Mouse (Mus musculus) lung, embryonic 16.5 days (tissue): ENCODE results near the gene Def6. TPM values are rescaled to one million over a fixed set of nuclear protein-coding genes. Genes with fewer than 3 reads are reported as not detected.

Experiments
- ATAC-seq: fragments of 200-750 bp; cut with Nextera tagmentation; 2 replicates; pipeline ENCODE4 v1.8.0; 2017; ENCODE audit warnings: low read depth, mild to moderate bottlenecking, moderate library complexity
- H3K27ac ChIP-seq: fragments of 300-500 bp; sonication (generic); 2 replicates; pipeline ENCODE4 v1.5.1; 2014; ENCODE audit warnings: mild to moderate bottlenecking, control low read depth, low read length
- H3K27me3 ChIP-seq: fragments of 300-500 bp; sonication (generic); 2 replicates; pipeline ENCODE4 v1.6.1; 2014; ENCODE audit warnings: low read depth, low read length, mixed read lengths; ENCODE audit not compliant: control insufficient read depth, insufficient read depth
- H3K36me3 ChIP-seq: fragments of 300-500 bp; sonication (generic); 2 replicates; pipeline ENCODE4 v1.6.1; 2014; ENCODE audit warnings: low read length; ENCODE audit not compliant: control insufficient read depth, insufficient read depth
- H3K4me1 ChIP-seq: fragments of 300-500 bp; sonication (generic); replicated peaks from 2 replicates; pipeline ENCODE4 v1.6.1; 2014; ENCODE audit warnings: low read length, mixed read lengths; ENCODE audit not compliant: control insufficient read depth, insufficient read depth
- H3K4me2 ChIP-seq: fragments of 300-500 bp; sonication (generic); 2 replicates; pipeline ENCODE4 v1.6.1; 2014; ENCODE audit warnings: low read depth, low read length, control low read depth
- H3K4me3 ChIP-seq: fragments of 300-500 bp; sonication (generic); 2 replicates; pipeline ENCODE4 v1.5.1; 2014; ENCODE audit warnings: mild to moderate bottlenecking, low read length, control low read depth
- H3K9ac ChIP-seq: fragments of 300-500 bp; sonication (generic); 2 replicates; pipeline ENCODE4 v1.6.1; 2014; ENCODE audit warnings: low read length, control low read depth
- H3K9me3 ChIP-seq: fragments of 300-500 bp; sonication (generic); 2 replicates; pipeline ENCODE4 v1.6.1; 2016; ENCODE audit warnings: low read length; ENCODE audit not compliant: control insufficient read depth
- WGBS: fragments of 180-500 bp; shearing (Covaris S2); extraction: QIAGEN DNeasy Blood & Tissue Kit; methylation state at CpG from one replicate; pipeline ENCODE4 v1.1.7; 2014; 5-methylcytosine and 5-hydroxymethylcytosine counted together
- polyA plus RNA-seq: library from polyadenylated mRNA; unstranded; fragments of >200 nt; fragmentation: Nextera tagmentation; extraction: Ambion mirVana; gene quantifications from 2 replicates; pipeline ENCODE4 v1.2.1, GENCODE M21; 2015

Def6 gene
- polyA plus RNA-seq, 1 experiment from 2014 or later = 5.2 TPM

- H3K9me3 ChIP-seq = no peaks in the 10 kb centered on the region
- H3K36me3 ChIP-seq = no peaks in the 10 kb centered on the region
- peak overlapping the region; percentile 83 for H3K27ac ChIP-seq
- no peaks in the 10 kb centered on the region for H3K27me3 ChIP-seq
- ATAC-seq = peak; percentile 40
- WGBS = 3% methylated on average over 17 of the region's 17 CpGs
- H3K4me3 ChIP-seq = peak overlapping the region; percentile 79
- peak overlapping the region; percentile 91 for H3K9ac ChIP-seq
- peaks cover 8% of the 10 kb centered on the region for H3K4me1 ChIP-seq
- H3K4me2 ChIP-seq = peak overlapping the region; percentile 68
Observed at GRCm38 (mm10) chr17:28233091-28233731, 25.6 kb downstream of the Def6 start.

GRCm38 (mm10) chr17:28234641-28235040, 27.1 kb downstream of the Def6 start:
- H3K9ac ChIP-seq = no peak overlapping the region
- no peak for ATAC-seq
- no peaks in the 10 kb centered on the region for H3K9me3 ChIP-seq
- H3K27me3 ChIP-seq = no peaks in the 10 kb centered on the region
- peaks cover 3% of the 10 kb centered on the region; the same call in 1 of the 2 replicates for H3K36me3 ChIP-seq
- H3K4me2 ChIP-seq = 0 out of 2 replicates have a peak overlapping the region, but pooled peaks have one; percentile 13
- H3K4me3 ChIP-seq = no peak overlapping the region
- H3K27ac ChIP-seq = no peak overlapping the region
- H3K4me1 ChIP-seq = peaks cover 8% of the 10 kb centered on the region
- WGBS = 78% methylated on average over 5 of the region's 5 CpGs

GRCm38 (mm10) chr17:28235982-28236635, 28.5 kb downstream of the Def6 start:
- H3K4me3 ChIP-seq = no peak overlapping the region
- peaks cover 3% of the 10 kb centered on the region; the same call in 1 of the 2 replicates for H3K36me3 ChIP-seq
- no peak for ATAC-seq
- H3K9me3 ChIP-seq = no peaks in the 10 kb centered on the region
- no peak overlapping the region for H3K27ac ChIP-seq
- WGBS = 68% methylated on average over 7 of the region's 7 CpGs
- no peak overlapping the region for H3K4me2 ChIP-seq
- no peak overlapping the region for H3K9ac ChIP-seq
- H3K27me3 ChIP-seq = no peaks in the 10 kb centered on the region
- peaks cover 8% of the 10 kb centered on the region for H3K4me1 ChIP-seq

- H3K27me3 ChIP-seq = no peaks in the 10 kb centered on the region
- H3K9ac ChIP-seq = no peak overlapping the region
- no peak overlapping the region for H3K4me3 ChIP-seq
- no peak overlapping the region for H3K27ac ChIP-seq
- 82% methylated on average over 4 of the region's 4 CpGs for WGBS
- no peaks in the 10 kb centered on the region for H3K9me3 ChIP-seq
- peaks cover 5% of the 10 kb centered on the region; the same call in 1 of the 2 replicates for H3K36me3 ChIP-seq
- ATAC-seq = no peak
- peaks cover 10% of the 10 kb centered on the region for H3K4me1 ChIP-seq
- H3K4me2 ChIP-seq = no peak overlapping the region
Observed at GRCm38 (mm10) chr17:28236636-28237015, 29.0 kb downstream of the Def6 start.

- WGBS = 77% methylated on average over 5 of the region's 5 CpGs
- Histone ChIP-seq H3K4me2 (no peak overlapping the region), H3K9me3 (no peaks in the 10 kb centered on the region), H3K27me3 (no peaks in the 10 kb centered on the region), H3K9ac (no peak overlapping the region), H3K4me1 (peaks cover 15% of the 10 kb centered on the region), H3K4me3 (no peak overlapping the region), H3K36me3 (peaks cover 5% of the 10 kb centered on the region; the same call in 1 of the 2 replicates), H3K27ac (no peak overlapping the region)
- ATAC-seq = no peak
Observed at GRCm38 (mm10) chr17:28237362-28237761, 29.8 kb downstream of the Def6 start.

GRCm38 (mm10) chr17:28237874-28238273, 30.3 kb downstream of the Def6 start:
- WGBS = 78% methylated on average over 6 of the region's 6 CpGs
- no peak for ATAC-seq
- Histone ChIP-seq H3K27ac (no peak overlapping the region), H3K27me3 (no peaks in the 10 kb centered on the region), H3K4me2 (no peak overlapping the region), H3K9ac (no peak overlapping the region), H3K9me3 (no peaks in the 10 kb centered on the region), H3K36me3 (peaks cover 5% of the 10 kb centered on the region; the same call in 1 of the 2 replicates), H3K4me3 (no peak overlapping the region), H3K4me1 (peaks cover 17% of the 10 kb centered on the region)

- H3K36me3 ChIP-seq = peaks cover 5% of the 10 kb centered on the region; the same call in 1 of the 2 replicates
- WGBS = 87% methylated on average over 5 of the region's 5 CpGs
Observed at GRCm38 (mm10) chr17:28240846-28241245, 33.3 kb downstream of the Def6 start.

GRCm38 (mm10) chr17:28242296-28242695, 34.7 kb downstream of the Def6 start:
- no peak overlapping the region for H3K4me3 ChIP-seq
- no peaks in the 10 kb centered on the region for H3K9me3 ChIP-seq
- peak overlapping the region; percentile 85 for H3K27ac ChIP-seq
- peaks cover 14% of the 10 kb centered on the region for H3K4me1 ChIP-seq
- peak; percentile 67 for ATAC-seq
- H3K27me3 ChIP-seq = no peaks in the 10 kb centered on the region
- peaks cover 5% of the 10 kb centered on the region; the same call in 1 of the 2 replicates for H3K36me3 ChIP-seq
- WGBS = 62% methylated on average over 6 of the region's 6 CpGs
- H3K4me2 ChIP-seq = no peak overlapping the region
- H3K9ac ChIP-seq = 0 out of 2 replicates have a peak overlapping the region, but pooled peaks have one; percentile 6

More at GRCm38 (mm10) chr17:28240846-28241245, 33.3 kb downstream of the Def6 start:
- no peak overlapping the region for H3K9ac ChIP-seq
- no peaks in the 10 kb centered on the region for H3K9me3 ChIP-seq
- H3K4me2 ChIP-seq = no peak overlapping the region
- H3K4me3 ChIP-seq = no peak overlapping the region
- no peaks in the 10 kb centered on the region for H3K27me3 ChIP-seq
- no peak overlapping the region for H3K27ac ChIP-seq
- ATAC-seq = no peak
- peaks cover 9% of the 10 kb centered on the region for H3K4me1 ChIP-seq

- no peak for ATAC-seq
- Histone ChIP-seq H3K4me1 (peaks cover 20% of the 10 kb centered on the region), H3K4me2 (no peak overlapping the region), H3K36me3 (peaks cover 5% of the 10 kb centered on the region; the same call in 1 of the 2 replicates), H3K9ac (no peak overlapping the region), H3K27ac (no peak overlapping the region), H3K4me3 (no peak overlapping the region), H3K27me3 (no peaks in the 10 kb centered on the region), H3K9me3 (no peaks in the 10 kb centered on the region)
- WGBS = 76% methylated on average over 6 of the region's 6 CpGs
Observed at GRCm38 (mm10) chr17:28244214-28244613, 36.6 kb downstream of the Def6 start.
